Mouse (Mus musculus) erythroblast, embryonic 14.5 days (primary cell): ENCODE measurements around the gene Smarca4.

Experiments used
- GATA1 ChIP-seq: IDR thresholded peaks from 2 replicates; pipeline ENCODE4 v1.6.1; 2012; ENCODE audit warnings: low read length, inconsistent platforms, mixed read lengths
- TAL1 ChIP-seq: IDR thresholded peaks from 3 replicates; pipeline ENCODE4 v1.6.1; 2012; ENCODE audit warnings: low read length, inconsistent platforms, mixed read lengths

DNA sequence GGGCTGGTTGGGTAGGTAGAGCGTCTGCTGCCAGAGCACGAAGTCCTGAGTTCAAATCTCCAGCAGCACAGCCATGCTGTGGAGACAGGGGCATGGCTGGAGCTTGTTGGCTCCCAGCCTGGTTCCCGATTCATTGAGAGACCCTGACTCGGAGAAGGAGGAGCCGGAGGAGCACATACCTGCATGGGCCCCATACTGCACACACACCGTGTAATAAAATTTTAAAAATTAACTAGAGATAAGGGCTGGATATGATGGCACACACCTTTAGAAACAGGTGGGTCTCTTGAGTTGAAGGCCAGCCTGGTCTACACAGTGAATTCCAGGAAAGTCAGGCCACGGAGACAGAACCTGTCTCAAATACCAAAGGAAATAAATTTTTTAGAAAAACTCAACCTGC lies 118.0 kb downstream of the Smarca4 start:
- no peak for TF ChIP-seq GATA1
- no peak for TF ChIP-seq TAL1
